22 mouse cellular contexts compared by ENCODE assay signal in genomic region chr6:71503001-71503400, GRCm38 (mm10). TPM values are rescaled to one million over a fixed set of nuclear protein-coding genes. Genes with fewer than 3 reads are reported as not detected.
DNase-seq lines count a peak whose midpoint lies in the region; ATAC-seq and TF ChIP-seq lines count a peak whose summit lies in the region.
"Had no signal": no experiment of that assay in that cellular context is flagged by ENCODE, and none has a peak within 500 bp of the region (broad histone marks: within the 10 kb centered on the region; RNA-seq: fewer than 3 reads in every experiment).

No protein-coding gene starts in this region.

- no peak overlapping the region for H3K9ac ChIP-seq in forebrain, embryonic 16.5 days (replicated peaks; ENCODE audit: low read depth, low read length)
- no peak overlapping the region for H3K9ac ChIP-seq in forebrain, embryonic 12.5 days
- H3K9ac ChIP-seq in intestine, postnatal 0 days (ENCODE audit: low read depth, low read length): no peak overlapping the region
- H3K9ac ChIP-seq: embryonic facial prominence, embryonic 15.5 days; heart, embryonic 12.5 days; hindbrain, embryonic 14.5 days had no signal

- H3K27ac ChIP-seq in forebrain, embryonic 16.5 days (ENCODE audit: low read length): no peak overlapping the region
- no peak overlapping the region for H3K27ac ChIP-seq in forebrain, embryonic 12.5 days
- H3K27ac ChIP-seq in intestine, postnatal 0 days (ENCODE audit: low read depth, low read length): peak overlapping the region; percentile 5; the same call in 1 of the 2 replicates
- H3K27ac ChIP-seq: embryonic facial prominence, embryonic 15.5 days; forebrain, embryonic 10.5 days; gastrocnemius, adult 2 months; hindbrain, embryonic 10.5 days; hindbrain, embryonic 14.5 days had no signal

- peak; percentile 23 for DNase-seq in cerebellum, adult 11-12 months
- no peak for DNase-seq in cerebellum, postnatal 4 days (ENCODE audit: low spot score in 2 of 2)
- DNase-seq in layer of hippocampus, adult 9-11 months: peak; percentile 16
- no peak for DNase-seq in layer of hippocampus, adult 8-10 months (ENCODE audit: low spot score in 2 of 2)
- DNase-seq: adrenal gland, adult 8-10 months; adrenal gland, postnatal 36 days; B cell, adult 2 months; cerebellum, postnatal 14 days; gastrocnemius, adult 2 months; gastrocnemius, postnatal 25 days; kidney, adult 11 months had no signal

- no peak overlapping the region for H3K4me2 ChIP-seq in forebrain, embryonic 16.5 days (ENCODE audit: low read length)
- H3K4me2 ChIP-seq in forebrain, embryonic 12.5 days: no peak overlapping the region
- H3K4me2 ChIP-seq in intestine, postnatal 0 days (replicated peaks; ENCODE audit: low read depth): no peak overlapping the region
- H3K4me2 ChIP-seq: embryonic facial prominence, embryonic 15.5 days; heart, embryonic 12.5 days; hindbrain, embryonic 14.5 days had no signal

- no peaks in the 10 kb centered on the region for H3K9me3 ChIP-seq in forebrain, embryonic 16.5 days (ENCODE audit: control insufficient read depth, low read length)
- H3K9me3 ChIP-seq in forebrain, embryonic 12.5 days: no peaks in the 10 kb centered on the region
- no peaks in the 10 kb centered on the region for H3K9me3 ChIP-seq in intestine, postnatal 0 days (ENCODE audit: control insufficient read depth)
- H3K9me3 ChIP-seq: embryonic facial prominence, embryonic 15.5 days; forebrain, embryonic 10.5 days; G1E; heart, embryonic 12.5 days; hindbrain, embryonic 10.5 days had no signal

- TF ChIP-seq CTCF in intestine, postnatal 0 days (IDR thresholded peaks at IDR 0.05; ENCODE audit: low read depth): no peak

- H3K4me3 ChIP-seq in forebrain, embryonic 16.5 days (replicated peaks; ENCODE audit: low read length): no peak overlapping the region
- no peak overlapping the region for H3K4me3 ChIP-seq in forebrain, embryonic 12.5 days (replicated peaks)
- no peak overlapping the region for H3K4me3 ChIP-seq in intestine, postnatal 0 days (ENCODE audit: low read depth, low read length)
- H3K4me3 ChIP-seq: embryonic facial prominence, embryonic 15.5 days; erythroblast, embryonic 14.5 days; forebrain, embryonic 10.5 days; gastrocnemius, adult 2 months; heart, embryonic 12.5 days; hindbrain, embryonic 10.5 days had no signal

- ATAC-seq in forebrain, embryonic 16.5 days: peak; percentile 18; the same call in 1 of the 2 replicates
- no peak for ATAC-seq in forebrain, embryonic 12.5 days (ENCODE audit: low FRiP score)
- ATAC-seq in intestine, postnatal 0 days: no peak
- ATAC-seq: CD4-positive, CD25-positive, alpha-beta regulatory T cell, adult 4 months had no signal

- H3K27me3 ChIP-seq in forebrain, embryonic 16.5 days (replicated peaks; ENCODE audit: control insufficient read depth, insufficient read depth, low read length): no peaks in the 10 kb centered on the region
- H3K27me3 ChIP-seq in forebrain, embryonic 12.5 days: no peaks in the 10 kb centered on the region
- H3K27me3 ChIP-seq in intestine, postnatal 0 days (replicated peaks; ENCODE audit: control insufficient read depth, insufficient read depth, low read length): no peaks in the 10 kb centered on the region
- H3K27me3 ChIP-seq: embryonic facial prominence, embryonic 15.5 days; heart, embryonic 12.5 days had no signal

- 41% methylated on average over 4 of the region's 4 CpGs for WGBS in forebrain, embryonic 16.5 days
- WGBS in forebrain, embryonic 12.5 days: 69% methylated on average over 4 of the region's 4 CpGs
- WGBS in intestine, postnatal 0 days: 53% methylated on average over 4 of the region's 4 CpGs

- H3K4me1 ChIP-seq in forebrain, embryonic 16.5 days (replicated peaks; ENCODE audit: control insufficient read depth, insufficient read depth, low read length): 0 out of 2 replicates have a peak, but pooled peaks cover 2% of the 10 kb centered on the region
- H3K4me1 ChIP-seq in forebrain, embryonic 12.5 days: no peaks in the 10 kb centered on the region
- H3K4me1 ChIP-seq in intestine, postnatal 0 days (replicated peaks; ENCODE audit: control insufficient read depth, insufficient read depth, low read length): no peaks in the 10 kb centered on the region
- H3K4me1 ChIP-seq: embryonic facial prominence, embryonic 15.5 days; forebrain, embryonic 10.5 days; hindbrain, embryonic 10.5 days had no signal

- H3K36me3 ChIP-seq in forebrain, embryonic 16.5 days (ENCODE audit: control insufficient read depth, insufficient read depth): peaks cover 14% of the 10 kb centered on the region
- H3K36me3 ChIP-seq in forebrain, embryonic 12.5 days (replicated peaks): peaks cover 13% of the 10 kb centered on the region
- H3K36me3 ChIP-seq in intestine, postnatal 0 days (ENCODE audit: control insufficient read depth, insufficient read depth): peaks cover 19% of the 10 kb centered on the region

RNA-seq across cellular contexts. Expression of gene Rnf103, which starts 9.3 kb away (rescaled TPM):
- 22.1 and 24.8 TPM in 2 replicates for polyA plus RNA-seq in forebrain, embryonic 16.5 days (2015; fragmentation: Nextera tagmentation; extraction: Ambion mirVana)
- polyA plus RNA-seq in forebrain, embryonic 12.5 days (2016; fragmentation: Nextera tagmentation; extraction: Ambion mirVana): 19.4 and 22.3 TPM in 2 replicates
- total RNA-seq in layer of hippocampus, adult 8-10 months (2022): 10 to 100 TPM; 41.7 to 45.4 (median 45.3) TPM
- 44.2 and 45.3 TPM in 2 replicates for polyA plus RNA-seq in intestine, postnatal 0 days (2015; fragmentation: Nextera tagmentation; extraction: Ambion mirVana)

RNA-seq across cellular contexts. Expression of gene Chmp3, which starts 40.6 kb away (rescaled TPM):
- 66.8 and 70.1 TPM in 2 replicates for polyA plus RNA-seq in forebrain, embryonic 16.5 days (2015; fragmentation: Nextera tagmentation; extraction: Ambion mirVana)
- polyA plus RNA-seq in forebrain, embryonic 12.5 days (2016; fragmentation: Nextera tagmentation; extraction: Ambion mirVana): 44.3 and 49.4 TPM in 2 replicates
- 100 to 1,000 TPM; 102 to 115 (median 107) TPM for total RNA-seq in layer of hippocampus, adult 8-10 months (2022)
- polyA plus RNA-seq in intestine, postnatal 0 days (2015; fragmentation: Nextera tagmentation; extraction: Ambion mirVana): 109 and 111 TPM in 2 replicates

Comparison
In these comparisons a context has a peak if more than half of its experiments do, and no peak if none do; other contexts are left out.
1. DNase-seq: peak in cerebellum, adult 11-12 months (single experiment) and layer of hippocampus, adult 9-11 months (single experiment); none in cerebellum, postnatal 4 days (0 of 2) and layer of hippocampus, adult 8-10 months (0 of 2).